Mouse (Mus musculus) liver, postnatal 0 days (tissue): ENCODE results near the gene Hdgfl3. TPM values are rescaled to one million over a fixed set of nuclear protein-coding genes. Genes with fewer than 3 reads are reported as not detected.

Experiments
- ATAC-seq: fragments of 200-750 bp; cut with Nextera tagmentation; 2 replicates; pipeline ENCODE4 v1.8.0; 2017; ENCODE audit warnings: mild to moderate bottlenecking, moderate library complexity
- DNase-seq: peaks from one replicate; pipeline ENCODE4 v3.0.0-alpha.2; 2016
- H3K27ac ChIP-seq: fragments of 300-500 bp; sonication (generic); 2 replicates; pipeline ENCODE4 v1.5.1; 2014; ENCODE audit warnings: antibody characterized with exemption, moderate library complexity, mild to moderate bottlenecking, low read depth
- H3K27me3 ChIP-seq: fragments of 300-500 bp; sonication (generic); 2 replicates; pipeline ENCODE4 v1.6.1; 2014; ENCODE audit warnings: low read length, control low read depth, mixed read lengths; ENCODE audit not compliant: insufficient read depth
- H3K36me3 ChIP-seq: fragments of 300-500 bp; sonication (generic); replicated peaks from 2 replicates; pipeline ENCODE4 v1.6.1; 2014; ENCODE audit warnings: mild to moderate bottlenecking, control low read depth, low read length, moderate library complexity, mixed read lengths; ENCODE audit not compliant: insufficient read depth
- H3K4me1 ChIP-seq: fragments of 300-500 bp; sonication (generic); 2 replicates; pipeline ENCODE4 v1.6.1; 2014; ENCODE audit warnings: antibody characterized with exemption, mild to moderate bottlenecking, control low read depth; ENCODE audit not compliant: insufficient read depth
- H3K4me2 ChIP-seq: fragments of 300-500 bp; sonication (generic); 2 replicates; pipeline ENCODE4 v1.6.1; 2014; ENCODE audit warnings: low read depth, mild to moderate bottlenecking, low read length, moderate library complexity, mixed read lengths
- H3K4me3 ChIP-seq: fragments of 300-500 bp; sonication (generic); 2 replicates; pipeline ENCODE4 v1.5.1; 2014; ENCODE audit warnings: low read depth, low read length
- H3K9ac ChIP-seq: fragments of 300-500 bp; sonication (generic); replicated peaks from 2 replicates; pipeline ENCODE4 v1.6.1; 2014; ENCODE audit warnings: mild to moderate bottlenecking, moderate library complexity
- H3K9me3 ChIP-seq: fragments of 300-500 bp; sonication (generic); 2 replicates; pipeline ENCODE4 v1.6.1; 2016; ENCODE audit warnings: mild to moderate bottlenecking, control low read depth, low read length, mixed read lengths
- CTCF ChIP-seq: sonication (generic); IDR thresholded peaks from 2 replicates; pipeline ENCODE4 v1.5.1; 2016; ENCODE audit warnings: antibody characterized with exemption, low read depth
- EP300 ChIP-seq: IDR thresholded peaks from 2 replicates; pipeline ENCODE4 v1.6.1; 2016; ENCODE audit warnings: antibody characterized with exemption, low read depth, mild to moderate bottlenecking
- WGBS: fragments of 180-500 bp; shearing (Covaris S2); extraction: QIAGEN DNeasy Blood & Tissue Kit; methylation state at CpG from one replicate; pipeline ENCODE4 v1.1.7; 2014; ENCODE audit not compliant: insufficient replicate concordance; 5-methylcytosine and 5-hydroxymethylcytosine counted together
- polyA plus RNA-seq: library from polyadenylated mRNA; unstranded; fragments of >200 nt; fragmentation: Nextera tagmentation; extraction: Ambion mirVana; gene quantifications from 2 replicates; pipeline ENCODE4 v1.2.1, GENCODE M21; 2015

The Hdgfl3 gene
- polyA plus RNA-seq, 1 experiment from 2014 or later, result 0.59 TPM

GRCm38 (mm10) chr7:81880286-81880685, 54.0 kb downstream of the Hdgfl3 start:
- Histone ChIP-seq H3K9me3 (no peaks in the 10 kb centered on the region), H3K27me3 (peaks cover 27% of the 10 kb centered on the region), H3K4me2 (no peak overlapping the region), H3K36me3 (no peaks in the 10 kb centered on the region; the same call in 1 of the 2 replicates), H3K27ac (no peak overlapping the region), H3K4me3 (no peak overlapping the region), H3K4me1 (no peaks in the 10 kb centered on the region), H3K9ac (no peak overlapping the region)
- no peak for DNase-seq
- ATAC-seq, result no peak
- TF ChIP-seq CTCF, result no peak
- TF ChIP-seq EP300, result no peak
- 75% methylated on average over 5 of the region's 5 CpGs for WGBS

- Histone ChIP-seq H3K4me2 (no peak overlapping the region), H3K27ac (no peak overlapping the region), H3K27me3 (peaks cover 26% of the 10 kb centered on the region), H3K9ac (no peak overlapping the region), H3K9me3 (no peaks in the 10 kb centered on the region), H3K4me3 (no peak overlapping the region), H3K36me3 (peaks cover 4% of the 10 kb centered on the region; the same call in 1 of the 2 replicates), H3K4me1 (no peaks in the 10 kb centered on the region)
- ATAC-seq (no peak), DNase-seq (no peak)
- WGBS, result 78% methylated on average over 9 of the region's 9 CpGs
- TF ChIP-seq CTCF (no peak), EP300 (no peak)
These were observed 58.9 kb downstream of the Hdgfl3 start for GRCm38 (mm10) chr7:81875372-81875771.

GRCm38 (mm10) chr7:81874636-81875035, 59.6 kb downstream of the Hdgfl3 start:
- Histone ChIP-seq H3K9ac (no peak overlapping the region), H3K4me2 (no peak overlapping the region), H3K27ac (no peak overlapping the region), H3K4me1 (no peaks in the 10 kb centered on the region), H3K36me3 (peaks cover 7% of the 10 kb centered on the region; the same call in 1 of the 2 replicates), H3K4me3 (no peak overlapping the region), H3K9me3 (no peaks in the 10 kb centered on the region), H3K27me3 (peaks cover 27% of the 10 kb centered on the region)
- 72% methylated on average over 6 of the region's 6 CpGs for WGBS
- TF ChIP-seq CTCF, result no peak
- TF ChIP-seq EP300, result no peak
- ATAC-seq (no peak), DNase-seq (no peak)

- Histone ChIP-seq H3K4me1 (no peaks in the 10 kb centered on the region), H3K27me3 (peaks cover 34% of the 10 kb centered on the region), H3K36me3 (peaks cover 7% of the 10 kb centered on the region; the same call in 1 of the 2 replicates), H3K9ac (no peak overlapping the region), H3K27ac (no peak overlapping the region), H3K4me2 (no peak overlapping the region), H3K9me3 (no peaks in the 10 kb centered on the region), H3K4me3 (no peak overlapping the region)
- DNase-seq (no peak), ATAC-seq (no peak)
- TF ChIP-seq CTCF (no peak), EP300 (no peak)
- 13% methylated on average over 1 of the region's 1 CpGs for WGBS
These were observed 60.5 kb downstream of the Hdgfl3 start for GRCm38 (mm10) chr7:81873807-81874206.

- 61% methylated on average over 13 of the region's 13 CpGs for WGBS
- DNase-seq, result no peak
- no peaks in the 10 kb centered on the region for H3K4me1 ChIP-seq
- peaks cover 7% of the 10 kb centered on the region; the same call in 1 of the 2 replicates for H3K36me3 ChIP-seq
- H3K4me2 ChIP-seq, result no peak overlapping the region
- no peak overlapping the region for H3K27ac ChIP-seq
- TF ChIP-seq CTCF, result no peak
- no peak for TF ChIP-seq EP300
- peak; percentile 35; the same call in 1 of the 2 replicates for ATAC-seq
- no peak overlapping the region for H3K9ac ChIP-seq
- H3K27me3 ChIP-seq, result peaks cover 34% of the 10 kb centered on the region
- H3K4me3 ChIP-seq, result no peak overlapping the region
- H3K9me3 ChIP-seq, result no peaks in the 10 kb centered on the region
These were observed 61.7 kb downstream of the Hdgfl3 start for GRCm38 (mm10) chr7:81872493-81873013.

GRCm38 (mm10) chr7:81868158-81868557, 66.1 kb downstream of the Hdgfl3 start:
- ATAC-seq, result peak; percentile 63

More at GRCm38 (mm10) chr7:81868158-81868557, 66.1 kb downstream of the Hdgfl3 start:
- Histone ChIP-seq H3K27me3 (peaks cover 36% of the 10 kb centered on the region), H3K4me1 (peaks cover 5% of the 10 kb centered on the region; the same call in 1 of the 2 replicates), H3K36me3 (0 out of 2 replicates have a peak, but pooled peaks cover 11% of the 10 kb centered on the region), H3K4me2 (no peak overlapping the region), H3K4me3 (no peak overlapping the region), H3K9ac (no peak overlapping the region), H3K27ac (no peak overlapping the region), H3K9me3 (no peaks in the 10 kb centered on the region)
- 30% methylated on average over 6 of the region's 6 CpGs for WGBS
- DNase-seq, result peak; percentile 88
- TF ChIP-seq EP300 (no peak), CTCF (peak; percentile 96)
